8 mouse cellular contexts compared by ENCODE assay signal in genomic region chr14:62837641-62838252, GRCm38 (mm10). TPM values are rescaled to one million over a fixed set of nuclear protein-coding genes. Genes with fewer than 3 reads are reported as not detected.
A peak's percentile ranks its signal among the peaks of the same experiment; 100 is the strongest.
DNase-seq lines count a peak whose midpoint lies in the region; ATAC-seq and TF ChIP-seq lines count a peak whose summit lies in the region.

Gene Wdfy2 (plus strand): TSS chr14:62837678.

- peaks cover 3% of the 10 kb centered on the region; the same call in 1 of the 2 replicates for H3K36me3 ChIP-seq in heart, embryonic 13.5 days
- H3K36me3 ChIP-seq in liver, postnatal 0 days (replicated peaks; ENCODE audit: insufficient read depth, low read length) = no peaks in the 10 kb centered on the region
- H3K36me3 ChIP-seq in neural tube, embryonic 13.5 days = peaks cover 7% of the 10 kb centered on the region; the same call in 1 of the 2 replicates

- WGBS in heart, embryonic 13.5 days = under 1% methylated on average over 49 of the region's 49 CpGs
- WGBS in liver, postnatal 0 days (ENCODE audit: insufficient replicate concordance) = 2% methylated on average over 38 of the region's 49 CpGs
- under 1% methylated on average over 49 of the region's 49 CpGs for WGBS in neural tube, embryonic 13.5 days

- DNase-seq in urinary bladder, adult 18-20 months (ENCODE audit: low spot score in 2 of 2) = peak; percentile 41 to 72
- no peak for DNase-seq in urinary bladder, postnatal 4 days (ENCODE audit: low spot score in 2 of 2)
- peak; percentile 56 to 73 for DNase-seq in kidney, postnatal 36 days
- DNase-seq in liver, postnatal 0 days = peak; percentile 72
- DNase-seq in spleen, adult 12 weeks (ENCODE audit: low spot score) = no peak

- peak within 1 kb of the TSS; percentile 94 for H3K9ac ChIP-seq in heart, embryonic 13.5 days
- peak within 1 kb of the TSS; percentile 74 for H3K9ac ChIP-seq in liver, postnatal 0 days (replicated peaks)
- H3K9ac ChIP-seq in neural tube, embryonic 13.5 days = peak within 1 kb of the TSS; percentile 86

- no peak for TF ChIP-seq CTCF in cortical plate, adult 2 months (IDR thresholded peaks at IDR 0.05; ENCODE audit: extremely low read depth, insufficient read depth, low read length)
- TF ChIP-seq CTCF in liver, postnatal 0 days (IDR thresholded peaks at IDR 0.05; ENCODE audit: low read depth) = 0 out of 2 replicates have a peak, but pooled peaks have one; percentile 15

- peak within 1 kb of the TSS; percentile 47 for H3K27ac ChIP-seq in cortical plate, adult 2 months (ENCODE audit: insufficient read depth, low read length)
- H3K27ac ChIP-seq in heart, embryonic 13.5 days (replicated peaks) = peak within 1 kb of the TSS; percentile 77
- H3K27ac ChIP-seq in liver, postnatal 0 days (ENCODE audit: low read depth) = peak within 1 kb of the TSS; percentile 81
- peak within 1 kb of the TSS; percentile 86 for H3K27ac ChIP-seq in neural tube, embryonic 13.5 days (replicated peaks)

- peak within 1 kb of the TSS; percentile 74 for H3K4me2 ChIP-seq in heart, embryonic 13.5 days
- H3K4me2 ChIP-seq in liver, postnatal 0 days (ENCODE audit: low read depth, low read length) = peak within 1 kb of the TSS; percentile 81
- peak within 1 kb of the TSS; percentile 69 for H3K4me2 ChIP-seq in neural tube, embryonic 13.5 days

- H3K27me3 ChIP-seq in heart, embryonic 13.5 days (replicated peaks) = no peaks in the 10 kb centered on the region
- no peaks in the 10 kb centered on the region for H3K27me3 ChIP-seq in liver, postnatal 0 days (ENCODE audit: insufficient read depth, low read length)
- H3K27me3 ChIP-seq in neural tube, embryonic 13.5 days = no peaks in the 10 kb centered on the region

- no peaks in the 10 kb centered on the region for H3K9me3 ChIP-seq in heart, embryonic 13.5 days
- no peaks in the 10 kb centered on the region for H3K9me3 ChIP-seq in liver, postnatal 0 days (ENCODE audit: low read length)
- H3K9me3 ChIP-seq in neural tube, embryonic 13.5 days = no peaks in the 10 kb centered on the region

- no peak for TF ChIP-seq POLR2A in cortical plate, adult 2 months (IDR thresholded peaks at IDR 0.05; ENCODE audit: extremely low read depth, insufficient read depth, low read length)

- no peak for TF ChIP-seq EP300 in liver, postnatal 0 days (IDR thresholded peaks at IDR 0.05; ENCODE audit: low read depth)

- peak within 1 kb of the TSS; percentile 94 for H3K4me3 ChIP-seq in cortical plate, adult 2 months (ENCODE audit: insufficient read depth, low read length)
- peak within 1 kb of the TSS; percentile 96 for H3K4me3 ChIP-seq in heart, embryonic 13.5 days
- H3K4me3 ChIP-seq in liver, postnatal 0 days (ENCODE audit: low read depth, low read length) = peak within 1 kb of the TSS; percentile 92
- H3K4me3 ChIP-seq in neural tube, embryonic 13.5 days = peak within 1 kb of the TSS; percentile 88

- 0 out of 2 replicates have a peak, but pooled peaks cover 2% of the 10 kb centered on the region for H3K4me1 ChIP-seq in cortical plate, adult 2 months (ENCODE audit: control insufficient read depth, insufficient read depth, low read length)
- peaks cover 32% of the 10 kb centered on the region for H3K4me1 ChIP-seq in heart, embryonic 13.5 days
- peaks cover 10% of the 10 kb centered on the region for H3K4me1 ChIP-seq in liver, postnatal 0 days (ENCODE audit: insufficient read depth)
- peaks cover 37% of the 10 kb centered on the region for H3K4me1 ChIP-seq in neural tube, embryonic 13.5 days (replicated peaks)

- ATAC-seq in heart, embryonic 13.5 days (ENCODE audit: extremely low read depth, insufficient number of reproducible peaks, low FRiP score, low TSS enrichment) = peak; percentile 4; the same call in 1 of the 2 replicates
- peak; percentile 20 for ATAC-seq in liver, postnatal 0 days
- ATAC-seq in neural tube, embryonic 13.5 days (ENCODE audit: low read depth) = peak; percentile 62

RNA-seq across cellular contexts. Expression of gene Wdfy2, which starts in this region (rescaled TPM):
- polyA plus RNA-seq in cortical plate, adult 2 months (2012; rRNA removed) = 10.7 and 11.0 TPM in 2 replicates
- 3.7 and 4.0 TPM in 2 replicates for polyA plus RNA-seq in heart, embryonic 13.5 days (2015; fragmentation: Nextera tagmentation; extraction: Ambion mirVana)
- polyA plus RNA-seq in liver, postnatal 0 days (2015; fragmentation: Nextera tagmentation; extraction: Ambion mirVana) = 1.7 and 2.0 TPM in 2 replicates
- polyA plus RNA-seq in neural tube, embryonic 13.5 days (2015; fragmentation: Nextera tagmentation; extraction: Ambion mirVana) = 8.4 and 8.7 TPM in 2 replicates

Comparison
In these comparisons a context has a peak if more than half of its experiments do, and no peak if none do; other contexts are left out.
1. DNase-seq: peak in urinary bladder, adult 18-20 months (2 of 2), kidney, postnatal 36 days (2 of 2) and liver, postnatal 0 days (single experiment); none in urinary bladder, postnatal 4 days (0 of 2) and spleen, adult 12 weeks (single experiment).
2. ATAC-seq: peak in every context shown above with its lines; median percentile 62 in neural tube, embryonic 13.5 days; 20 in liver, postnatal 0 days; 4 in heart, embryonic 13.5 days.
3. Peak in every context shown above with its lines, with median percentiles within 50 percentile points of each other: H3K27ac ChIP-seq, H3K4me3 ChIP-seq, H3K4me2 ChIP-seq and H3K9ac ChIP-seq.